Mouse (Mus musculus) heart, embryonic 13.5 days (tissue): ENCODE measurements at regions not wholly inside any gene's neighbourhood (a gene's known extent, or its start where the extent isn't known, plus 50 kb on each side); places are given as distances from the start of the nearest gene placed in this dataset.

Experiments
- ATAC-seq: fragments of 200-750 bp; cut with Nextera tagmentation; 2 replicates; pipeline ENCODE4 v1.8.0; 2017; ENCODE audit warnings: moderate TSS enrichment; ENCODE audit not compliant: insufficient number of reproducible peaks, low FRiP score, low TSS enrichment; ENCODE audit errors: extremely low read depth
- H3K27ac ChIP-seq: fragments of 300-500 bp; sonication (generic); replicated peaks from 2 replicates; pipeline ENCODE4 v1.5.1; 2015; ENCODE audit warnings: moderate library complexity, mild to moderate bottlenecking, inconsistent platforms
- H3K27me3 ChIP-seq: fragments of 300-500 bp; sonication (generic); replicated peaks from 2 replicates; pipeline ENCODE4 v1.6.1; 2015; ENCODE audit warnings: mild to moderate bottlenecking, inconsistent platforms
- H3K36me3 ChIP-seq: fragments of 300-500 bp; sonication (generic); 2 replicates; pipeline ENCODE4 v1.6.1; 2015; ENCODE audit warnings: mild to moderate bottlenecking, inconsistent platforms
- H3K4me1 ChIP-seq: fragments of 300-500 bp; sonication (generic); 2 replicates; pipeline ENCODE4 v1.6.1; 2015; ENCODE audit warnings: inconsistent platforms
- H3K4me2 ChIP-seq: fragments of 300-500 bp; sonication (generic); 2 replicates; pipeline ENCODE4 v1.6.1; 2015; ENCODE audit warnings: inconsistent platforms, mild to moderate bottlenecking, moderate library complexity
- H3K4me3 ChIP-seq: fragments of 300-500 bp; sonication (generic); 2 replicates; pipeline ENCODE4 v1.5.1; 2015; ENCODE audit warnings: moderate library complexity, mild to moderate bottlenecking, inconsistent platforms
- H3K9ac ChIP-seq: fragments of 300-500 bp; sonication (generic); 2 replicates; pipeline ENCODE4 v1.6.1; 2015; ENCODE audit warnings: inconsistent platforms, mild to moderate bottlenecking, moderate library complexity
- H3K9me3 ChIP-seq: fragments of 300-500 bp; sonication (generic); 2 replicates; pipeline ENCODE4 v1.6.1; 2016; ENCODE audit warnings: inconsistent platforms
- WGBS: fragments of 180-500 bp; shearing (Covaris S2); methylation state at CpG from one replicate; pipeline ENCODE4 v1.1.7; 2015; ENCODE audit warnings: mixed read lengths; 5-methylcytosine and 5-hydroxymethylcytosine counted together

DNA sequence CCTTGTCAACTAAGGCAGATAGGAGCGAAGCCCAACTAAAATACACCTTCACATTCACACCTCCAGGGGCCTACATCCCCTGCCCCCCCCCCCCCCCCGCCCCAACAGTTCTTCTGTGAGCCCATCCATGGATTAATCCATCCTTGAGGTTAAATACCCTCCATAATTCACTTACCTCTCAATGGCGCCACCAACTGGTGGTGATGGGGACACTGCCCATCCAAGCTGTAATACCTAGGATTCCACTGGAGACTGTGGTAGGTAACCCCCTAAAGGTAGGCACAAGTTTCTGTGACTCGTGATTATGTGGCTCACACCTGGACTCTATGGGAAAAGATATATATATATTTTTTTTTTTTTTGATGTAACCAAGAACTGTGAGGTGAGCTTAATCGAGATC is 216.4 kb upstream of the Sdk2 start:
- Histone ChIP-seq H3K4me1 (peaks cover 11% of the 10 kb centered on the region; the same call in 1 of the 2 replicates), H3K36me3 (no peaks in the 10 kb centered on the region), H3K27me3 (peaks cover 48% of the 10 kb centered on the region), H3K27ac (no peak overlapping the region), H3K4me3 (no peak overlapping the region), H3K9me3 (no peaks in the 10 kb centered on the region), H3K9ac (no peak overlapping the region), H3K4me2 (no peak overlapping the region)
- no peak for ATAC-seq
- 49% methylated on average over 5 of the region's 5 CpGs for WGBS

DNA sequence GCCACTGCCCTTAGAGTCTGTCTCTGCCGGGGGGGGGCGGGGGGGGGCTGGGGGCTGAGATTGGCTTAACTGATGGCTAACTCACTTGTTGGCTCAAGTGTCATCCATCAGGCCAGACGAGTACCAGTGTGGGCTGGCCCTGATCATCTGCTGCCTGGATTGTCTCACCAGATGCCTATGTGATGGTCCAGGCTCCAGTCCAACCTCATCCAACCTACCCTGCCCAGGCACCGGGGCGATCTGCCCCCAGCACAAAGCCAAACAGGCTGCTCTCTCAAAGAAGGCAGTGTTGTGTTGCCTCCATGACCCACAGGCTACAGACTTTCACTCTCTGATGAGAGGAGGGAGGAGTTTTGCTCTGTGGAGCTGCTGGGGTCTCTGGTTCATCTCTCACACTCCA is 215.7 kb upstream of the Sdk2 start:
- H3K4me3 ChIP-seq: no peak overlapping the region
- no peak overlapping the region for H3K9ac ChIP-seq
- H3K36me3 ChIP-seq: no peaks in the 10 kb centered on the region
- H3K27ac ChIP-seq: no peak overlapping the region
- WGBS: 47% methylated on average over 5 of the region's 5 CpGs
- H3K4me2 ChIP-seq: no peak overlapping the region
- peaks cover 50% of the 10 kb centered on the region for H3K27me3 ChIP-seq
- H3K9me3 ChIP-seq: no peaks in the 10 kb centered on the region
- H3K4me1 ChIP-seq: peaks cover 11% of the 10 kb centered on the region; the same call in 1 of the 2 replicates
- no peak for ATAC-seq

DNA sequence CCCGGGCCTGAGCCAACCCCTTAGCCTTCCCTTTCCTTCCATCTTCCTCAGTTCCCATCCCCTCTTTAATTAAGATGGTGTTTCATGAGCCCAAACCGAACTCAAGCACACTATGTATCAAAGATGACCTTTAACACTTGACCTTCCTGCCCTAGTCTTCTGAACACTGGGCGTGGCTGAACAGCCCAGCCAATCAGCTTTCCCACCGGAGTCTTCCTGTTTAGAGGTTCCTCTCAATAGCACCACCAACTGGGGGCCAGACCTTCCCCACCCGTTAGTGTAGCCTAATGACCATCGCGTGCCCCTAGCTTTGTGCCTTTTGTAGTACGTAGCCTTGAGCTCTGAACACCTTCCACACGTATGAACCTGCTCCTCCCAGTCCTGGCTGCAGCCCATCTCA is 215.0 kb upstream of the Sdk2 start:
- no peak overlapping the region for H3K4me2 ChIP-seq
- no peaks in the 10 kb centered on the region for H3K36me3 ChIP-seq
- no peak for ATAC-seq
- no peak overlapping the region for H3K4me3 ChIP-seq
- H3K27me3 ChIP-seq: peaks cover 53% of the 10 kb centered on the region
- H3K27ac ChIP-seq: no peak overlapping the region
- WGBS: 62% methylated on average over 9 of the region's 9 CpGs
- no peaks in the 10 kb centered on the region for H3K9me3 ChIP-seq
- no peak overlapping the region for H3K9ac ChIP-seq
- peaks cover 5% of the 10 kb centered on the region; the same call in 1 of the 2 replicates for H3K4me1 ChIP-seq

DNA sequence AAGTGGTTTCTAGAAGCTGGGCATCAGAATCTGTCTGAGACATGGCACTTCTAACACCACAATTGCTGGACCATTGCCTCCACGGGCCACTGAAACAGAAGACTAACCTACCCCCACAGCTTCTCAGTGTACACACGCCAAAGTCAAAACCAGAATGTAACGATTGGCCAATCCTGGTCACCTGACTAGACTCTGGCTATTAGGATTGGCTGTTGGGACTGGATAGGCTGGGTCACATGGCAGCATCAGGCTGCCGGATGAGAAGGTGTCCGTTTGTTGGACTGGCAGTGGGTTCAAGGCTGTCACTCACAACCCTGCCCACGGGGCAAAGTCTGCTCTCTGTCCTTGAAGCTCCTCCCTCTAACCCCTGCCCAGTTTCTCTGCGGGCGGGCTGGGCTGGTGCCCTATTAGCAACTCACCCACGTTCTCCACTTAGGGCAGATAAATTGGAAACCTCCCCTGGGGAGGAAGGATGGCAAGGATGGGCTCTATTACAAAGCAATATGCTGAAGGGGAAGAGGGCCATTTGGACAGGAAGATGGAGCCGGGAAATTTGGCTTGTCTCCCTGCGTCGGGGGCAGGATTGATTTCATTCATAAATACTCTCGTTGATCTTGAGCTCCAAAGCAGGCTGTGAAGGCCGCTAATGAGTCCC is 214.3 kb upstream of the Sdk2 start:
- Histone ChIP-seq H3K27ac (no peak overlapping the region), H3K9ac (no peak overlapping the region), H3K9me3 (no peaks in the 10 kb centered on the region), H3K4me2 (no peak overlapping the region), H3K4me1 (peaks cover 5% of the 10 kb centered on the region; the same call in 1 of the 2 replicates), H3K27me3 (peaks cover 53% of the 10 kb centered on the region), H3K4me3 (no peak overlapping the region), H3K36me3 (no peaks in the 10 kb centered on the region)
- WGBS: 82% methylated on average over 14 of the region's 14 CpGs
- no peak for ATAC-seq

DNA sequence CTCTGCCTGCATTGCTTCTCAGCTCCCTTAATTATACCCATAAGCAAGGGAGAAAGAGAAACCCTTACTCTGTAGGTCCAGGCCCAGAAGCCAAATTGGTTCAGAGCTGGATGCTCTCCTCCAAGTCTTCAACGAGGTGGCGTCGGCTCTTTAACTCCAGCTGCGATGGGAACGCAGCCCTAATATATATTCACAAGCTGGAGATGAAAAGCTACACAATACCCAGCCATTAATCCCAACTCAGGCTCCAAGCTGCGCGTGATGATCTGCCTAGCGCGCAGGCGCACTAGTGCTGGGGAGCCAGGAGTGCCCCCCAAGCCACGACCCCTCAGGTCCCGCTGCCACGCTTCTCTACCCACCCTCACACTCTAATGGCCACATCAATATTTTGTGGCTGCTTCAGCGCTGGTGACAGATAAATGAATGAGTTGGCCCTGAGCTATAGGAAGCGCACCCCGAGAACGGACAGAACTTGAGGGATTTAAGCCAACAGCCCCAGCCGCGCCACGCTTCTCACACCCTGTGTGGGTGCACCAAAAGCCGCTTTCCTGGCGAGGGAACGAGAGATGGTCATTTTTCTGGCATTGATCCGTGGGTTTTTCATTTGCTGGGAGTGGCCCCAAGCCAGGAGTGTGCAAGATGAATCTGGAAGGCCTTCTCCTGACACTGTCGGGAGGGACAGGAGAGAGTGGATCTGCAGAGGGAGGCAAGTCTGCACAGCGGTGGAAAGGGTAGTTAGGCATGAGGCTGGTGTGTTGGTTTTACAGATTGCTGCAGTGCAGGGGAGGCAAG is 210.9 kb upstream of the Sdk2 start:
- no peak for ATAC-seq
- 82% methylated on average over 26 of the region's 26 CpGs for WGBS

DNA sequence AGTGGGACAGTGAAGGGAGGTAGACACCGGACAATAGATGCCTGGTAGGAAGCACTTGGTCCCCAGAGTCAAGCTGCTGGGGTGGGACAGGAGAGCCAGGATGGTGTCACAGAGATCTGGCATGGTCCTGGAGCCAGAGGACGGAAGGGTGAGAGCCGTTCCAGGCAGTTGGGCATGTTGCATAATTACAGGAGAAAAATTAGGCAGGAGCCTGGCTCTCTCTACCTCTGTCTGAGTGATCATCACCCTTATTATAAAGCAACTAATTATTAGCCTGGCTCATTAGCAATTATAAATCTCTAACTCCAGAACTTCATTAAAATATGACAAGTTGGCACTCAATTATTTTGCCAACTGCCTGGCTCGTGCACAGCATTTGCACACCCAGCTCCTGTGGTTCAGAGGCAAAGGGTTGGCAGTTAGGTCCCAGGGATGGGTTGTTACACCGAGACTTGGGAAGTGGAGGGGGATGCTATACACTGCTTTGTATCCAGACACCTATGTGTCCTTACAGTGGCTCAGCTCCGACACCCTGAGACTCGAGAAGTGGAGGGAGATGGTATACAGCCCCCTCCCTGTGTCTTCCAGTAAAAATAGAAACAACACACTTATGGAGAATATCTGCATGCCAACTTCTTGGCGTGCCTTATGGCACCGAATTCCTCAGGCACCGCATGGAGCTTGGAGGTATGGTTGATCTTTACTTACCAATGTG is 203.7 kb upstream of the Sdk2 start:
- ATAC-seq: no peak
- Histone ChIP-seq H3K9ac (no peak overlapping the region), H3K4me1 (no peaks in the 10 kb centered on the region), H3K4me2 (no peak overlapping the region), H3K36me3 (no peaks in the 10 kb centered on the region), H3K27ac (no peak overlapping the region), H3K27me3 (peaks cover 4% of the 10 kb centered on the region; the same call in 1 of the 2 replicates), H3K9me3 (no peaks in the 10 kb centered on the region), H3K4me3 (no peak overlapping the region)
- 79% methylated on average over 10 of the region's 10 CpGs for WGBS

More for the DNA sequence above, 210.9 kb upstream of the Sdk2 start:
- Histone ChIP-seq H3K4me1 (peaks cover 4% of the 10 kb centered on the region; the same call in 1 of the 2 replicates), H3K9ac (no peak overlapping the region), H3K27ac (no peak overlapping the region), H3K36me3 (no peaks in the 10 kb centered on the region), H3K27me3 (peaks cover 31% of the 10 kb centered on the region), H3K4me2 (no peak overlapping the region), H3K4me3 (no peak overlapping the region), H3K9me3 (no peaks in the 10 kb centered on the region)

DNA sequence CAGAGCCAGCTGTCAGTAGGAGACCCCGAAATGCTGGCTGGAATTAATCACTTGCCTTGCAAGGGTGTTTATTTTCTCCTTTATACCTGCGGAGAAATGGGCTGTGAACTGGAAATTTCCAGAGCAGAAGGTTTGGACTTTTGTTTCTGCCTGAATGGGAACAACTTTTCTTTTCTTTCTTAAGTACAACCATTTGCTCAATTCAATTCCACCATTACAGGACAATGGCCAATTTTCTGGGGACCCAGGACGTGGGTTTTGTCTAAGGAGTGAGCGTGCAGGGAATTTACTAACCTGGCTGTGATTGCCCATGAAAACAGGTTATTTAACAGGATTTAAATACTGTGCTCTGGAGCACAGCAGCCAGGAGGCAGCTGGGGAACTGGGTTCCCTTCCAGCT is 195.1 kb upstream of the Sdk2 start:
- Histone ChIP-seq H3K27me3 (peaks cover 18% of the 10 kb centered on the region), H3K4me1 (no peaks in the 10 kb centered on the region), H3K4me2 (no peak overlapping the region), H3K4me3 (no peak overlapping the region), H3K36me3 (no peaks in the 10 kb centered on the region), H3K9me3 (no peaks in the 10 kb centered on the region), H3K27ac (no peak overlapping the region), H3K9ac (no peak overlapping the region)
- WGBS: 65% methylated on average over 4 of the region's 4 CpGs
- ATAC-seq: no peak

DNA sequence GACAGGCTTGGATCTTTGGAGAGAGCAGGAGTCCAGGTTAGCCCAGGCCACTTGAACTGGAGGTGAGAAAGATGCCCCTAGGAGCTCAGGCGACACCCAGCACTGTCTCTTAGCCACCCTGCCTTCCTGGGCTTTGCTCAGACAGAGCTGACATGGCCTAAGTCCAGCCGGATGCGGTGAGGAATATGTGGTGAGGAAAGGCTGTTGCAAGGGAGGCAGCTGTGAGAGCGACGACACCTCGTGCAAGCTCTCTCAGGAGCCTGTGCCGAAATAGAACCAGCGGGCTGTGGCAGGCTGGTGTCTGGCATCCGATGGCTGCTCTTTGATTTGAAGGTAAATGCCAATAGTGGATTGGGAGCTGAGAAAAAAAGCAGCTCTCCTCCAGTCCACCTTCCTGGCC is 191.4 kb upstream of the Sdk2 start:
- no peaks in the 10 kb centered on the region for H3K4me1 ChIP-seq
- H3K36me3 ChIP-seq: no peaks in the 10 kb centered on the region
- H3K27me3 ChIP-seq: peaks cover 34% of the 10 kb centered on the region
- no peak overlapping the region for H3K4me2 ChIP-seq
- no peak overlapping the region for H3K27ac ChIP-seq
- no peak for ATAC-seq
- no peaks in the 10 kb centered on the region for H3K9me3 ChIP-seq
- no peak overlapping the region for H3K9ac ChIP-seq
- 63% methylated on average over 9 of the region's 9 CpGs for WGBS
- no peak overlapping the region for H3K4me3 ChIP-seq

DNA sequence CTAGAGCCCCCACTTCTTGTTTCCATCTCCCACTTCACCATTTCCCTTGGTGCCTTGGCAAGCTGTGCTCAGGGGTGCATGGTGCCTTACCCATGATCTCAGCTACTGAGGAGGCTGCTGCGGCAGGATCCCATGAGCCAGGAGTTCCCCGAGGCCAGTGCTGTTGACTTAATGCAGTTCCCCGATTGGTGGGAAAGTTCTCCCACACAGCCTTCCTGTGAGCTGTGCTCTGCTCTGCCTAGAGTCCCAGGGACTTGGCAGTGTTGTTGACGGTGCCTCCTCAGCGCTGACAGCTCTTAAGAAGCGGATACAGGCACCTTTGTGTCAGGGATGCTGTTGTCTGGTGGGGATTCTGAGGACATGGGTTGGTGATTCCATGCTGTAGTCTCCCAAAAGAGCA is 190.9 kb upstream of the Sdk2 start:
- ATAC-seq: no peak
- no peak overlapping the region for H3K4me2 ChIP-seq
- H3K4me1 ChIP-seq: no peaks in the 10 kb centered on the region
- no peak overlapping the region for H3K4me3 ChIP-seq
- no peaks in the 10 kb centered on the region for H3K36me3 ChIP-seq
- WGBS: 34% methylated on average over 6 of the region's 6 CpGs
- H3K27ac ChIP-seq: no peak overlapping the region
- no peaks in the 10 kb centered on the region for H3K9me3 ChIP-seq
- no peak overlapping the region for H3K9ac ChIP-seq
- peaks cover 34% of the 10 kb centered on the region for H3K27me3 ChIP-seq

DNA sequence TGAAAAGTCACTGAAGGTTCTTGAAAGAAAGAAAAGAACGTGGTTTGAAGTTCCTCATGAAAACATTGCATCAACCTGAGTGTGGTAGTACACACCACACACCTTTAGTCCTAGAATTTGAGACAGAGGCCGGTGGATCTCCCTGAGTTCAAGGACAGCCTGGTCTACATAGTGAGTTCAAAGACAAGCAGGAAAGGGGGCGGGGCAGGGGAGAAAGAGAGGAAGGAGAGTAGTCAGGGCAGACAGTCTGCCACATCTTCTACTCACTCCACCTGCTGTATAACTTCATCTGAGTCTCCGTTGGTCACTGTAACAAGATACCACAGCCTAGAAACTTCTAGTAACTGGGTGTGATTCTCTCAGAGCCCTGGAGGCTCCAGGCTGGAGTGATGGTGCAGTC is 190.2 kb upstream of the Sdk2 start:
- H3K27me3 ChIP-seq: peaks cover 34% of the 10 kb centered on the region
- H3K4me1 ChIP-seq: no peaks in the 10 kb centered on the region
- H3K4me2 ChIP-seq: no peak overlapping the region
- no peak overlapping the region for H3K4me3 ChIP-seq
- 66% methylated on average over 4 of the region's 4 CpGs for WGBS
- no peaks in the 10 kb centered on the region for H3K36me3 ChIP-seq
- H3K9me3 ChIP-seq: no peaks in the 10 kb centered on the region
- H3K9ac ChIP-seq: no peak overlapping the region
- H3K27ac ChIP-seq: no peak overlapping the region
- ATAC-seq: no peak

DNA sequence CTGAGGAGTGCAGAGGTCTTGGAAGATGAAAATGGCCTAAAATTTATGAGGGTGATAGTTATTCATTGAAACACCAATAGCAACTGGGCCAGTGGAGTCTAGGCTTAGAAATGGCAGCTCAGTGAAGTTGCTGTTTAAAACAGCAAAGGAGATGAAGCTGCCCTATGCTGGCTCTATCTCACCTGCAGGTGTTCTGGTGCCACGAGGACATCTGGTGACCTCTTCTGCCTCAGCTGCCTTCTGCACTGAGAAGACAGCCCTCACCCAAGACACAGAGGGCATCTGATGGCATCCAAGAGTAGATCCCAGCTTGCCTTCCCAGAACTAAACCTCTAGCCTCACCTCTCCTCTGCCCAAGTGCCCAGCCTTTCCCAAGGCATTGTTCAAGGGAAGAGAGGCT is 187.5 kb upstream of the Sdk2 start:
- Histone ChIP-seq H3K4me3 (no peak overlapping the region), H3K4me2 (no peak overlapping the region), H3K36me3 (no peaks in the 10 kb centered on the region), H3K27ac (no peak overlapping the region), H3K27me3 (peaks cover 28% of the 10 kb centered on the region), H3K4me1 (no peaks in the 10 kb centered on the region), H3K9me3 (no peaks in the 10 kb centered on the region), H3K9ac (no peak overlapping the region)
- ATAC-seq: no peak
- WGBS: 45% methylated on average over 1 of the region's 1 CpGs
